Mouse (Mus musculus): ENCODE measurements at regions not wholly inside any gene's neighbourhood (a gene's known extent, or its start where the extent isn't known, plus 50 kb on each side); places are given as distances from the start of the nearest gene placed in this dataset.
A peak's percentile ranks its signal among the peaks of the same experiment; 100 is the strongest.

GRCm38 (mm10) chr9:61862071-61862480 is 52.3 kb downstream of the Rplp1 start:
- ATAC-seq: peak; percentile 94
- Histone ChIP-seq H3K4me3 (replicated peaks; ENCODE audit: low read length) (no peak overlapping the region), H3K9me3 (ENCODE audit: control insufficient read depth, low read length) (no peaks in the 10 kb centered on the region), H3K4me1 (replicated peaks; ENCODE audit: control insufficient read depth, insufficient read depth, low read length) (peaks cover 12% of the 10 kb centered on the region), H3K36me3 (ENCODE audit: control insufficient read depth, insufficient read depth) (no peaks in the 10 kb centered on the region), H3K9ac (replicated peaks; ENCODE audit: low read depth, low read length) (no peak overlapping the region), H3K27me3 (replicated peaks; ENCODE audit: control insufficient read depth, insufficient read depth, low read length) (no peaks in the 10 kb centered on the region), H3K4me2 (ENCODE audit: low read length) (no peak overlapping the region), H3K27ac (ENCODE audit: low read length) (peak overlapping the region; percentile 42)
- 18% methylated on average over 6 of the region's 6 CpGs for WGBS

GRCm38 (mm10) chr9:61860147-61860546 is 54.2 kb downstream of the Rplp1 start:
- Histone ChIP-seq H3K27me3 (replicated peaks; ENCODE audit: control insufficient read depth, insufficient read depth, low read length) (no peaks in the 10 kb centered on the region), H3K4me3 (replicated peaks; ENCODE audit: low read length) (no peak overlapping the region), H3K9ac (replicated peaks; ENCODE audit: low read depth, low read length) (no peak overlapping the region), H3K4me1 (replicated peaks; ENCODE audit: control insufficient read depth, insufficient read depth, low read length) (peaks cover 21% of the 10 kb centered on the region), H3K9me3 (ENCODE audit: control insufficient read depth, low read length) (no peaks in the 10 kb centered on the region), H3K27ac (ENCODE audit: low read length) (no peak overlapping the region), H3K4me2 (ENCODE audit: low read length) (no peak overlapping the region), H3K36me3 (ENCODE audit: control insufficient read depth, insufficient read depth) (no peaks in the 10 kb centered on the region)
- no peak for ATAC-seq
- WGBS: 17% methylated on average over 2 of the region's 2 CpGs

GRCm38 (mm10) chr9:61859438-61859837 is 54.9 kb downstream of the Rplp1 start:
- 67% methylated on average over 6 of the region's 6 CpGs for WGBS
- H3K4me2 ChIP-seq (ENCODE audit: low read length): no peak overlapping the region

DNA sequence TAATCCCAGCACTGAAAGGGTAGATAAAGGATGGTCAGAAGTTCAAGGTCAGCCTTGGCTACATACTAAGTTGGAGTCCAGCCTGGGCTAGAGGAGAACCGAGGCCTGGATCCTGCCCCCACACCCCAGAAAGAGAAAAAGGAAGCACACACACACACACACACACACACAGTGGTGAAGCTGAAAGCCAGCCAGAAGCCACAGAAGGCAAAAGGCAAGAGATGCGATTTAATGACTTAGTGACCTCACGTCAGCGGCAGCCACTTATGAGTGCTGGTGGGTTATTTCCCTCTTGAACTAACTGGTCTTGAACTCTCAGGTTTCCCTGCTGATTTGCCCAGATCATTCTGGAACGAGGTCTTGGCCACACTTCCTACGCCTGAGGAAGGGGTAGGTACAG is 56.5 kb downstream of the Rplp1 start:
- Histone ChIP-seq H3K4me1 (replicated peaks; ENCODE audit: control insufficient read depth, insufficient read depth, low read length) (peaks cover 25% of the 10 kb centered on the region), H3K4me2 (ENCODE audit: low read length) (no peak overlapping the region), H3K27me3 (replicated peaks; ENCODE audit: control insufficient read depth, insufficient read depth, low read length) (no peaks in the 10 kb centered on the region), H3K4me3 (replicated peaks; ENCODE audit: low read length) (no peak overlapping the region), H3K27ac (ENCODE audit: low read length) (no peak overlapping the region), H3K9ac (replicated peaks; ENCODE audit: low read depth, low read length) (no peak overlapping the region), H3K9me3 (ENCODE audit: control insufficient read depth, low read length) (no peaks in the 10 kb centered on the region), H3K36me3 (ENCODE audit: control insufficient read depth, insufficient read depth) (no peaks in the 10 kb centered on the region)
- ATAC-seq: no peak
- WGBS: 85% methylated on average over 6 of the region's 6 CpGs

More at GRCm38 (mm10) chr9:61859438-61859837, 54.9 kb downstream of the Rplp1 start:
- Histone ChIP-seq H3K27ac (ENCODE audit: low read length) (no peak overlapping the region), H3K36me3 (ENCODE audit: control insufficient read depth, insufficient read depth) (no peaks in the 10 kb centered on the region), H3K9me3 (ENCODE audit: control insufficient read depth, low read length) (no peaks in the 10 kb centered on the region), H3K4me1 (replicated peaks; ENCODE audit: control insufficient read depth, insufficient read depth, low read length) (peaks cover 21% of the 10 kb centered on the region), H3K27me3 (replicated peaks; ENCODE audit: control insufficient read depth, insufficient read depth, low read length) (no peaks in the 10 kb centered on the region), H3K9ac (replicated peaks; ENCODE audit: low read depth, low read length) (no peak overlapping the region), H3K4me3 (replicated peaks; ENCODE audit: low read length) (no peak overlapping the region)
- ATAC-seq: no peak

GRCm38 (mm10) chr9:61856686-61857085 is 57.7 kb downstream of the Rplp1 start:
- no peak overlapping the region for H3K27ac ChIP-seq (ENCODE audit: low read length)
- H3K27me3 ChIP-seq (replicated peaks; ENCODE audit: control insufficient read depth, insufficient read depth, low read length): no peaks in the 10 kb centered on the region
- H3K9ac ChIP-seq (replicated peaks; ENCODE audit: low read depth, low read length): no peak overlapping the region
- 88% methylated on average over 1 of the region's 1 CpGs for WGBS
- H3K4me3 ChIP-seq (replicated peaks; ENCODE audit: low read length): no peak overlapping the region
- H3K9me3 ChIP-seq (ENCODE audit: control insufficient read depth, low read length): no peaks in the 10 kb centered on the region
- H3K4me1 ChIP-seq (replicated peaks; ENCODE audit: control insufficient read depth, insufficient read depth, low read length): peaks cover 14% of the 10 kb centered on the region
- ATAC-seq: no peak
- no peak overlapping the region for H3K4me2 ChIP-seq (ENCODE audit: low read length)
- no peaks in the 10 kb centered on the region for H3K36me3 ChIP-seq (ENCODE audit: control insufficient read depth, insufficient read depth)

GRCm38 (mm10) chr9:61855686-61856085 is 58.7 kb downstream of the Rplp1 start:
- Histone ChIP-seq H3K27me3 (replicated peaks; ENCODE audit: control insufficient read depth, insufficient read depth, low read length) (no peaks in the 10 kb centered on the region), H3K4me2 (ENCODE audit: low read length) (no peak overlapping the region), H3K4me1 (replicated peaks; ENCODE audit: control insufficient read depth, insufficient read depth, low read length) (peaks cover 14% of the 10 kb centered on the region), H3K4me3 (replicated peaks; ENCODE audit: low read length) (no peak overlapping the region), H3K27ac (ENCODE audit: low read length) (no peak overlapping the region), H3K9ac (replicated peaks; ENCODE audit: low read depth, low read length) (no peak overlapping the region), H3K36me3 (ENCODE audit: control insufficient read depth, insufficient read depth) (no peaks in the 10 kb centered on the region), H3K9me3 (ENCODE audit: control insufficient read depth, low read length) (no peaks in the 10 kb centered on the region)
- 52% methylated on average over 11 of the region's 11 CpGs for WGBS
- ATAC-seq: 0 out of 2 replicates have a peak, but pooled peaks have one; percentile 40

DNA sequence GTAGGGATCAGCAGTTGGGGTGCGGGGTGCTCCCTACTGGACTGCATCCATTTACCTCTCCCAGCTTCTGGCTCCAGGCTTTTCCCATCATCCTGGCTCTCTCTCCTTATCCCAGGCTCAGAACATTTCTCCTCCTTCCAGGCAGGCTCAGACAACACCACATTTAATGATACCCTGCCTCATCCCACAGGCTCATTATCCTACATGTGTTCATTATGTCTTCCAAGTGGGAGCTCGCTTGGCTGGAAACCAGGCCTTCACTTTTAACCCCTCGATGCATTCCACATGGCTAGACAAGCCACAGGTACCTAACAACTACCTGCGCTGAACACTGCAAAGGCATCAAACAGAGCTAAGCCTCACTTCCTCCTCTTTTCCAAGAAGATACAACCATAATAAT is 60.5 kb downstream of the Rplp1 start:
- 60% methylated on average over 4 of the region's 4 CpGs for WGBS
- Histone ChIP-seq H3K9me3 (ENCODE audit: control insufficient read depth, low read length) (no peaks in the 10 kb centered on the region), H3K4me1 (replicated peaks; ENCODE audit: control insufficient read depth, insufficient read depth, low read length) (peaks cover 14% of the 10 kb centered on the region), H3K36me3 (ENCODE audit: control insufficient read depth, insufficient read depth) (no peaks in the 10 kb centered on the region), H3K4me3 (replicated peaks; ENCODE audit: low read length) (no peak overlapping the region), H3K27ac (ENCODE audit: low read length) (no peak overlapping the region), H3K4me2 (ENCODE audit: low read length) (no peak overlapping the region), H3K9ac (replicated peaks; ENCODE audit: low read depth, low read length) (no peak overlapping the region), H3K27me3 (replicated peaks; ENCODE audit: control insufficient read depth, insufficient read depth, low read length) (no peaks in the 10 kb centered on the region)
- peak; percentile 28; the same call in 1 of the 2 replicates for ATAC-seq

GRCm38 (mm10) chr9:61851331-61851730 is 63.0 kb downstream of the Rplp1 start:
- H3K27ac ChIP-seq (ENCODE audit: low read length): no peak overlapping the region

GRCm38 (mm10) chr9:61848401-61848800 is 65.9 kb downstream of the Rplp1 start:
- H3K9ac ChIP-seq (replicated peaks; ENCODE audit: low read depth, low read length): no peak overlapping the region
- H3K4me2 ChIP-seq (ENCODE audit: low read length): no peak overlapping the region
- H3K4me3 ChIP-seq (replicated peaks; ENCODE audit: low read length): no peak overlapping the region
- 81% methylated on average over 2 of the region's 2 CpGs for WGBS
- H3K4me1 ChIP-seq (replicated peaks; ENCODE audit: control insufficient read depth, insufficient read depth, low read length): no peaks in the 10 kb centered on the region
- H3K36me3 ChIP-seq (ENCODE audit: control insufficient read depth, insufficient read depth): no peaks in the 10 kb centered on the region
- H3K27me3 ChIP-seq (replicated peaks; ENCODE audit: control insufficient read depth, insufficient read depth, low read length): no peaks in the 10 kb centered on the region
- no peaks in the 10 kb centered on the region for H3K9me3 ChIP-seq (ENCODE audit: control insufficient read depth, low read length)
- no peak for ATAC-seq
- no peak overlapping the region for H3K27ac ChIP-seq (ENCODE audit: low read length)

More at GRCm38 (mm10) chr9:61851331-61851730, 63.0 kb downstream of the Rplp1 start:
- no peak overlapping the region for H3K4me3 ChIP-seq (replicated peaks; ENCODE audit: low read length)
- 98% methylated on average over 3 of the region's 3 CpGs for WGBS
- H3K9me3 ChIP-seq (ENCODE audit: control insufficient read depth, low read length): no peaks in the 10 kb centered on the region
- no peaks in the 10 kb centered on the region for H3K36me3 ChIP-seq (ENCODE audit: control insufficient read depth, insufficient read depth)
- no peaks in the 10 kb centered on the region for H3K27me3 ChIP-seq (replicated peaks; ENCODE audit: control insufficient read depth, insufficient read depth, low read length)
- no peak overlapping the region for H3K4me2 ChIP-seq (ENCODE audit: low read length)
- no peak for ATAC-seq
- H3K9ac ChIP-seq (replicated peaks; ENCODE audit: low read depth, low read length): no peak overlapping the region
- peaks cover 13% of the 10 kb centered on the region for H3K4me1 ChIP-seq (replicated peaks; ENCODE audit: control insufficient read depth, insufficient read depth, low read length)

DNA sequence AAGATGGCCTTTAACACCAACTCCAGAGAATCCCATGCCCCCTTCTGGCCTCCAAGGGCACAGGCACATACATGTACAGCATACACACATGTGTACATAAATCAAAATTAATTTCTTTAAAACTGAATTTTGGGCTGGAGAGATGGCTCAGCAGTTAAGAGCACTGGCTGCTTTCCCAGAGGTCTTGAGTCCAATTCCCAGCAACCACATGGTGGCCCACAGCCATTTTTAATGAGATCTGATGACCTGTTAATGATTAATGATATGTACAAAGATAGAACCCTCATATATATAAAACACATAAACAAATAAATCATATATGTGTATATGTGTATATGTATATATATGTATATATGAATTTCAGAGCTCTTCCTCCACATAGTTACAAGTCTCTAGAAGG is 66.8 kb downstream of the Rplp1 start:
- Histone ChIP-seq H3K4me2 (ENCODE audit: low read length) (no peak overlapping the region), H3K36me3 (ENCODE audit: control insufficient read depth, insufficient read depth) (no peaks in the 10 kb centered on the region), H3K4me1 (replicated peaks; ENCODE audit: control insufficient read depth, insufficient read depth, low read length) (no peaks in the 10 kb centered on the region), H3K27me3 (replicated peaks; ENCODE audit: control insufficient read depth, insufficient read depth, low read length) (no peaks in the 10 kb centered on the region), H3K9ac (replicated peaks; ENCODE audit: low read depth, low read length) (no peak overlapping the region), H3K9me3 (ENCODE audit: control insufficient read depth, low read length) (no peaks in the 10 kb centered on the region), H3K4me3 (replicated peaks; ENCODE audit: low read length) (no peak overlapping the region), H3K27ac (ENCODE audit: low read length) (no peak overlapping the region)
- no peak for ATAC-seq

All from forebrain, embryonic 16.5 days (tissue).